Mouse (Mus musculus): ENCODE results near the gene Hivep3. TPM values are rescaled to one million over a fixed set of nuclear protein-coding genes. Genes with fewer than 3 reads are reported as not detected.

Gene Hivep3
- polyA plus RNA-seq, 1 experiment from 2014 or later: 19.0 TPM

- H3K36me3 ChIP-seq (replicated peaks): no peaks in the 10 kb centered on the region
- H3K9me3 ChIP-seq: no peaks in the 10 kb centered on the region
- H3K4me3 ChIP-seq: no peak overlapping the region
- no peaks in the 10 kb centered on the region for H3K27me3 ChIP-seq (replicated peaks)
- no peak for ATAC-seq (replicated peaks)
- WGBS: 92% methylated on average over 4 of the region's 4 CpGs
- H3K9ac ChIP-seq: no peak overlapping the region
- no peak overlapping the region for H3K27ac ChIP-seq
- peaks cover 9% of the 10 kb centered on the region for H3K4me1 ChIP-seq
- no peak overlapping the region for H3K4me2 ChIP-seq
Measured at GRCm38 (mm10) chr4:119904296-119904695, 170.7 kb downstream of the Hivep3 start.

GRCm38 (mm10) chr4:119907106-119907505, 173.5 kb downstream of the Hivep3 start:
- Histone ChIP-seq H3K9me3 (no peaks in the 10 kb centered on the region), H3K4me2 (no peak overlapping the region), H3K27me3 (replicated peaks) (no peaks in the 10 kb centered on the region), H3K4me3 (no peak overlapping the region), H3K9ac (no peak overlapping the region), H3K27ac (no peak overlapping the region), H3K4me1 (peaks cover under 1% of the 10 kb centered on the region), H3K36me3 (replicated peaks) (no peaks in the 10 kb centered on the region)
- no peak for ATAC-seq (replicated peaks)
- 88% methylated on average over 4 of the region's 4 CpGs for WGBS

- Histone ChIP-seq H3K4me1 (no peaks in the 10 kb centered on the region), H3K9ac (no peak overlapping the region), H3K9me3 (no peaks in the 10 kb centered on the region), H3K4me2 (no peak overlapping the region), H3K4me3 (no peak overlapping the region), H3K36me3 (replicated peaks) (no peaks in the 10 kb centered on the region), H3K27ac (no peak overlapping the region), H3K27me3 (replicated peaks) (no peaks in the 10 kb centered on the region)
- 81% methylated on average over 13 of the region's 13 CpGs for WGBS
- ATAC-seq (replicated peaks): no peak
Measured at GRCm38 (mm10) chr4:119911071-119911904, 177.7 kb downstream of the Hivep3 start.

- no peaks in the 10 kb centered on the region for H3K4me1 ChIP-seq
- no peak for ATAC-seq (replicated peaks)
- 75% methylated on average over 2 of the region's 2 CpGs for WGBS
- H3K9me3 ChIP-seq: no peaks in the 10 kb centered on the region
- no peak overlapping the region for H3K4me2 ChIP-seq
- no peaks in the 10 kb centered on the region for H3K27me3 ChIP-seq (replicated peaks)
- H3K27ac ChIP-seq: no peak overlapping the region
- no peak overlapping the region for H3K9ac ChIP-seq
- no peak overlapping the region for H3K4me3 ChIP-seq
- H3K36me3 ChIP-seq (replicated peaks): no peaks in the 10 kb centered on the region
Measured at GRCm38 (mm10) chr4:119912216-119912615, 178.6 kb downstream of the Hivep3 start.

GRCm38 (mm10) chr4:119914194-119914593, 180.6 kb downstream of the Hivep3 start:
- Histone ChIP-seq H3K4me1 (no peaks in the 10 kb centered on the region), H3K4me3 (no peak overlapping the region), H3K4me2 (no peak overlapping the region), H3K9me3 (no peaks in the 10 kb centered on the region), H3K9ac (no peak overlapping the region), H3K36me3 (replicated peaks) (no peaks in the 10 kb centered on the region), H3K27me3 (replicated peaks) (no peaks in the 10 kb centered on the region), H3K27ac (no peak overlapping the region)
- 11% methylated on average over 4 of the region's 4 CpGs for WGBS
- no peak for ATAC-seq (replicated peaks)

GRCm38 (mm10) chr4:119915069-119915468, 181.5 kb downstream of the Hivep3 start:
- Histone ChIP-seq H3K27ac (no peak overlapping the region), H3K27me3 (replicated peaks) (no peaks in the 10 kb centered on the region), H3K9me3 (no peaks in the 10 kb centered on the region), H3K4me3 (no peak overlapping the region), H3K4me1 (no peaks in the 10 kb centered on the region), H3K9ac (no peak overlapping the region), H3K36me3 (replicated peaks) (no peaks in the 10 kb centered on the region), H3K4me2 (no peak overlapping the region)
- ATAC-seq (replicated peaks): no peak
- 88% methylated on average over 2 of the region's 2 CpGs for WGBS

GRCm38 (mm10) chr4:119917502-119917901, 183.9 kb downstream of the Hivep3 start:
- no peak overlapping the region for H3K4me2 ChIP-seq
- no peaks in the 10 kb centered on the region for H3K4me1 ChIP-seq
- no peak overlapping the region for H3K9ac ChIP-seq
- H3K9me3 ChIP-seq: no peaks in the 10 kb centered on the region
- no peak overlapping the region for H3K4me3 ChIP-seq
- H3K27me3 ChIP-seq (replicated peaks): no peaks in the 10 kb centered on the region
- no peak overlapping the region for H3K27ac ChIP-seq
- ATAC-seq (replicated peaks): no peak
- 79% methylated on average over 7 of the region's 7 CpGs for WGBS
- no peaks in the 10 kb centered on the region for H3K36me3 ChIP-seq (replicated peaks)

GRCm38 (mm10) chr4:119919349-119919748, 185.8 kb downstream of the Hivep3 start:
- H3K9me3 ChIP-seq: no peaks in the 10 kb centered on the region
- no peaks in the 10 kb centered on the region for H3K27me3 ChIP-seq (replicated peaks)
- ATAC-seq (replicated peaks): no peak
- H3K27ac ChIP-seq: no peak overlapping the region
- H3K36me3 ChIP-seq (replicated peaks): no peaks in the 10 kb centered on the region
- H3K4me1 ChIP-seq: no peaks in the 10 kb centered on the region
- no peak overlapping the region for H3K9ac ChIP-seq
- no peak overlapping the region for H3K4me2 ChIP-seq
- H3K4me3 ChIP-seq: no peak overlapping the region
- 80% methylated on average over 5 of the region's 5 CpGs for WGBS

- Histone ChIP-seq H3K4me1 (no peaks in the 10 kb centered on the region), H3K4me3 (no peak overlapping the region), H3K27me3 (replicated peaks) (no peaks in the 10 kb centered on the region), H3K36me3 (replicated peaks) (no peaks in the 10 kb centered on the region), H3K9me3 (no peaks in the 10 kb centered on the region), H3K27ac (no peak overlapping the region), H3K4me2 (no peak overlapping the region), H3K9ac (no peak overlapping the region)
- WGBS: 83% methylated on average over 12 of the region's 12 CpGs
- ATAC-seq (replicated peaks): no peak
Measured at GRCm38 (mm10) chr4:119921022-119921717, 187.6 kb downstream of the Hivep3 start.

- Histone ChIP-seq H3K9ac (no peak overlapping the region), H3K4me3 (no peak overlapping the region), H3K36me3 (replicated peaks) (no peaks in the 10 kb centered on the region), H3K27me3 (replicated peaks) (no peaks in the 10 kb centered on the region), H3K4me2 (no peak overlapping the region), H3K9me3 (no peaks in the 10 kb centered on the region), H3K4me1 (no peaks in the 10 kb centered on the region), H3K27ac (no peak overlapping the region)
- 75% methylated on average over 8 of the region's 8 CpGs for WGBS
- no peak for ATAC-seq (replicated peaks)
Measured at GRCm38 (mm10) chr4:119921723-119922266, 188.2 kb downstream of the Hivep3 start.

GRCm38 (mm10) chr4:119922945-119923344, 189.4 kb downstream of the Hivep3 start:
- Histone ChIP-seq H3K4me1 (no peaks in the 10 kb centered on the region), H3K27me3 (replicated peaks) (no peaks in the 10 kb centered on the region), H3K27ac (no peak overlapping the region), H3K4me2 (no peak overlapping the region), H3K36me3 (replicated peaks) (no peaks in the 10 kb centered on the region), H3K4me3 (no peak overlapping the region), H3K9ac (no peak overlapping the region), H3K9me3 (no peaks in the 10 kb centered on the region)
- 88% methylated on average over 8 of the region's 8 CpGs for WGBS
- no peak for ATAC-seq (replicated peaks)

- H3K4me1 ChIP-seq: no peaks in the 10 kb centered on the region
- H3K27me3 ChIP-seq (replicated peaks): no peaks in the 10 kb centered on the region
- no peaks in the 10 kb centered on the region for H3K9me3 ChIP-seq
- WGBS: 76% methylated on average over 3 of the region's 3 CpGs
- H3K36me3 ChIP-seq (replicated peaks): no peaks in the 10 kb centered on the region
- no peak overlapping the region for H3K9ac ChIP-seq
- H3K27ac ChIP-seq: no peak overlapping the region
- H3K4me3 ChIP-seq: no peak overlapping the region
- no peak overlapping the region for H3K4me2 ChIP-seq
- ATAC-seq (replicated peaks): no peak
Measured at GRCm38 (mm10) chr4:119923410-119923809, 189.8 kb downstream of the Hivep3 start.

Data from midbrain, embryonic 15.5 days (tissue).